Mouse (Mus musculus): ENCODE data around the gene Calcoco2. TPM values are rescaled to one million over a fixed set of nuclear protein-coding genes. Genes with fewer than 3 reads are reported as not detected.
A peak's percentile ranks its signal among the peaks of the same experiment; 100 is the strongest.

Calcoco2 gene
- total and polyA plus RNA-seq, 3 experiments: not detected

DNA sequence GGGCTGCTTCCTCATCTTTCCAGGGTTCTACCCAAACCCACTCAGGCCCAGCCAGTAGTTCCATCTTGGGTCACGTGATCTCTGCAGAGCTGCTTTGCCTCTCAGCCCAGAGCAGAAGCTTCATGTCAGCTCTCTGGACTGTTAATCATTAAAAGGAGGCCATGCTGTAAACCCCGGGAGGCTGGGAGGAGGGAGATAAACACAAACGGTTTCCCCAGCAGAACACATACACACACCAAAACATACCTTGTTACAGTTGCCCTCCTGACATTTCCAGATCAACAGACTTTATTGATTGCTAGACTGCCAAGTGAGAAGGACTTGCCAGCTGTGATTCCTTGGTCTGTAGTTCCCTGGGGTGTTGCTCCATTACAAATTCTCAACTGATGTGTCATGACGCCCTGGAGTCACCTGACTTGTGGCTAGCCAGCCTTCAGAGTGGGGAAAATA, 29.0 kb upstream of the Calcoco2 start:
- Histone ChIP-seq H3K27ac (ENCODE audit: control insufficient read depth, low read depth, low read length) (no peak overlapping the region), H3K9me3 (replicated peaks; ENCODE audit: insufficient read depth, low read length) (no peaks in the 10 kb centered on the region), H3K4me1 (ENCODE audit: control insufficient read depth in 1 of 2, insufficient read depth in 2 of 2, low read length in 2 of 2) (peaks cover 0 to 5% of the 10 kb centered on the region in 2 experiments; a peak in 2 of 4 replicates), H3K36me3 (ENCODE audit: control insufficient read depth in 1 of 2, insufficient read depth in 2 of 2, low read length in 2 of 2) (no peaks in the 10 kb centered on the region), H3K27me3 (ENCODE audit: control insufficient read depth in 1 of 2, insufficient read depth in 2 of 2, low read length in 2 of 2) (peaks cover 2 to 3% of the 10 kb centered on the region in 2 experiments; a peak in 3 of 4 replicates), H3K9ac (ENCODE audit: control insufficient read depth, low read depth, low read length, poor library complexity, severe bottlenecking) (no peak overlapping the region), H3K4me3 (ENCODE audit: control insufficient read depth in 1 of 2, insufficient read depth in 1 of 2, low read depth in 2 of 2, low read length in 2 of 2) (no peak overlapping the region), H3K79me2 (ENCODE audit: control insufficient read depth, insufficient read depth, low read length, poor library complexity) (no peaks in the 10 kb centered on the region)
- peak; percentile 86 for TF ChIP-seq USF1 (IDR thresholded peaks at IDR 0.05; ENCODE audit: low read depth, low read length)
- no peak for TF ChIP-seq USF2 (IDR thresholded peaks at IDR 0.05; ENCODE audit: borderline replicate concordance in 1 of 2, insufficient read depth in 1 of 2, low read depth in 1 of 2, low read length in 2 of 2)
- DNase-seq (ENCODE audit: low read depth, low spot score): peak; percentile 24

DNA sequence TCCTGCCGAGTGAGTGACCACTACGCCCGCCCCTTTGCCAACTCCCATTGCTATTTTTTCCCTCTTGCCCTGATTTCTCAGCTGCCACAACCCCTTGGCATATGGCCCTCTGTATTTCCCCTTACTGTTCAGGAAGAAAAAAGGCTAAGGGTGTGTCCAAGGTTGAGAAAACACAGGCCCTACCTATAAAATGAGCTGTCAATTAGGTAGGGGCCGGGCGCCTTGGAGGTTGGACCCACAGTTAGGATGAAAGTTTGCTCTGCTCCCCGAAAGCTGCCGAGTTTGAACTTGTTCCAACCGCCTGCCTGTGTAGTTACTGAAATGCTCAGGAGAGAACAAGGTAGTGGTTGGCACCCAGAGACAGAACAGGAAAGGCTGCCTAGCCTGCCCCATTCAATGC, 24.1 kb upstream of the Calcoco2 start:
- Histone ChIP-seq H3K27me3 (ENCODE audit: control insufficient read depth in 1 of 2, insufficient read depth in 2 of 2, low read length in 2 of 2) (peaks cover 0 to 2% of the 10 kb centered on the region in 2 experiments; a peak in 3 of 4 replicates), H3K4me3 (ENCODE audit: control insufficient read depth in 1 of 2, insufficient read depth in 1 of 2, low read depth in 2 of 2, low read length in 2 of 2) (no peak overlapping the region), H3K9me3 (replicated peaks; ENCODE audit: insufficient read depth, low read length) (no peaks in the 10 kb centered on the region), H3K36me3 (ENCODE audit: control insufficient read depth in 1 of 2, insufficient read depth in 2 of 2, low read length in 2 of 2) (no peaks in the 10 kb centered on the region), H3K9ac (ENCODE audit: control insufficient read depth, low read depth, low read length, poor library complexity, severe bottlenecking) (no peak overlapping the region), H3K27ac (ENCODE audit: control insufficient read depth, low read depth, low read length) (no peak overlapping the region), H3K79me2 (ENCODE audit: control insufficient read depth, insufficient read depth, low read length, poor library complexity) (no peaks in the 10 kb centered on the region), H3K4me1 (ENCODE audit: control insufficient read depth in 1 of 2, insufficient read depth in 2 of 2, low read length in 2 of 2) (peaks cover 0 to 9% of the 10 kb centered on the region in 2 experiments; a peak in 2 of 4 replicates)
- no peak for DNase-seq (ENCODE audit: low read depth, low spot score)
- TF ChIP-seq ZKSCAN1 (IDR thresholded peaks at IDR 0.05; ENCODE audit: low read depth, low read length): no peak

DNA sequence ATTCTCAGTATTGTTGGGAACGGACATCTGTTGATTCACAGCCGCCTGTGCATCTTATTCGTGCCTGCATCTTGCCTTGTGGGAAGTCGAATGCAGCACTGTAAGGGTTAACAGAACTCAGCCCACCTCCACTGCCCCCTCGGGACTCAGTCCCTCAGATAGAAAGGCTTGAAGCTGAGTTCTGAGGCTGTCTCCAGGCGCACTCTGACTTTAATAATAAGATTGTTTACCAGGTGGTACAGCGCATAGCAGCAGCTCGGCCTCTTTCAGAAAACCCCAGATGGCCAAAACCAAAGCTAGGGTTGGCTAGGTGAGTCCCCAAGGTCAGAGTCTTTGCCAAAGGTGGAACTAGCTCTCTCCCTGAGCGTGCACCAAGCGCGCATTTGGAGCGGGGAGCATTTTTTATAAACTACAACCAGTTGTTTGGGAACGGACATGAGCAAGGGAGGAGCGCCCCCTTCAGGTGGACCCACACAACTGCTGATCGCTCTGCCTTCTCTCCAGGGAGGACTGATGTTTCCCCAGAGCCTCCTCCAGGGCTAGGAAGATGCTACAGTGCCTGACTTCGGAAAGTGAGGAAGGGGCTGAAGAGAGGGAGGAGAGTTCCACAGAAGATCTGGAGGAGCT, 21.6 kb upstream of the Calcoco2 start, which contains the start of gene Ttll6:
Gene Ttll6 (plus strand): TSS at position 548 of the 627 bp plus-strand sequence.
- Histone ChIP-seq H3K27ac (ENCODE audit: control insufficient read depth, low read depth, low read length) (no peak within 1 kb of the TSS), H3K79me2 (ENCODE audit: control insufficient read depth, insufficient read depth, low read length, poor library complexity) (no peaks in the 10 kb centered on the region), H3K36me3 (ENCODE audit: control insufficient read depth in 1 of 2, insufficient read depth in 2 of 2, low read length in 2 of 2) (no peaks in the 10 kb centered on the region), H3K4me1 (ENCODE audit: control insufficient read depth in 1 of 2, insufficient read depth in 2 of 2, low read length in 2 of 2) (peaks cover 0 to 4% of the 10 kb centered on the region in 2 experiments; a peak in 1 of 4 replicates), H3K27me3 (ENCODE audit: control insufficient read depth in 1 of 2, insufficient read depth in 2 of 2, low read length in 2 of 2) (peaks cover 2% of the 10 kb centered on the region in 2 experiments; a peak in 3 of 4 replicates), H3K9ac (ENCODE audit: control insufficient read depth, low read depth, low read length, poor library complexity, severe bottlenecking) (peak within 1 kb of the TSS; percentile 47), H3K9me3 (replicated peaks; ENCODE audit: insufficient read depth, low read length) (no peaks in the 10 kb centered on the region), H3K4me3 (ENCODE audit: control insufficient read depth in 1 of 2, insufficient read depth in 1 of 2, low read depth in 2 of 2, low read length in 2 of 2) (peak within 1 kb of the TSS; percentile 40 to 43)
- peak; percentile 94 for DNase-seq (ENCODE audit: low read depth, low spot score)
- TF ChIP-seq JUND (IDR thresholded peaks at IDR 0.05; ENCODE audit: low read depth, low read length) (no peak), ELF1 (IDR thresholded peaks at IDR 0.05; ENCODE audit: low read depth, low read length) (peak; percentile 49; the same call in 1 of the 2 replicates), HCFC1 (IDR thresholded peaks at IDR 0.05; ENCODE audit: low read depth, low read length) (0 out of 2 replicates have a peak, but pooled peaks have one; percentile 31), GABPA (IDR thresholded peaks at IDR 0.05; ENCODE audit: low read depth, low read length) (no peak), E2F4 (IDR thresholded peaks at IDR 0.05; ENCODE audit: borderline replicate concordance, low read depth, low read length) (no peak), RAD21 (IDR thresholded peaks at IDR 0.05; ENCODE audit: low read depth, low read length) (peak; percentile 73), TCF12 (IDR thresholded peaks at IDR 0.05; ENCODE audit: low read depth, low read length) (no peak), POLR2AphosphoS2 (IDR thresholded peaks at IDR 0.05; ENCODE audit: low read length) (no peak), TBP (IDR thresholded peaks at IDR 0.05; ENCODE audit: low read depth, low read length) (no peak), CHD1 (IDR thresholded peaks at IDR 0.05; ENCODE audit: low read depth, low read length) (no peak), KAT2A (conservative IDR thresholded peaks at IDR 0.05; ENCODE audit: low read depth, low read length) (no peak), GATA1 (IDR thresholded peaks at IDR 0.05; ENCODE audit: low read depth, low read length) (no peak), UBTF (IDR thresholded peaks at IDR 0.05; ENCODE audit: borderline replicate concordance, insufficient read depth, low read depth, low read length) (no peak), MYB (IDR thresholded peaks at IDR 0.05; ENCODE audit: low read depth, low read length) (no peak), CTCF (IDR thresholded peaks at IDR 0.05 in 2 of 3, conservative IDR thresholded peaks at IDR 0.05 in 1 of 3; ENCODE audit: control insufficient read depth in 1 of 3, insufficient read depth in 1 of 3, low read depth in 2 of 3, low read length in 3 of 3, poor library complexity in 1 of 3, severe bottlenecking in 1 of 3) (peak; percentile 93 to 96 (median 95)), MYC (IDR thresholded peaks at IDR 0.05; ENCODE audit: low read depth, low read length) (peak; percentile 76; the same call in 1 of the 2 replicates), SMC3 (IDR thresholded peaks at IDR 0.05; ENCODE audit: low read depth, low read length) (peak; percentile 52), ZC3H11A (IDR thresholded peaks at IDR 0.05; ENCODE audit: low read depth, low read length) (peak; percentile 29; the same call in 1 of the 2 replicates), NRF1 (IDR thresholded peaks at IDR 0.05; ENCODE audit: insufficient read depth, low read depth, low read length, poor library complexity, severe bottlenecking) (no peak), RCOR1 (IDR thresholded peaks at IDR 0.05; ENCODE audit: low read depth, low read length) (no peak), POLR2AphosphoS5 (IDR thresholded peaks at IDR 0.05; ENCODE audit: borderline replicate concordance, low read depth, low read length) (no peak)
